Mouse (Mus musculus): ENCODE measurements around the gene Krtap16-1.

DNA sequence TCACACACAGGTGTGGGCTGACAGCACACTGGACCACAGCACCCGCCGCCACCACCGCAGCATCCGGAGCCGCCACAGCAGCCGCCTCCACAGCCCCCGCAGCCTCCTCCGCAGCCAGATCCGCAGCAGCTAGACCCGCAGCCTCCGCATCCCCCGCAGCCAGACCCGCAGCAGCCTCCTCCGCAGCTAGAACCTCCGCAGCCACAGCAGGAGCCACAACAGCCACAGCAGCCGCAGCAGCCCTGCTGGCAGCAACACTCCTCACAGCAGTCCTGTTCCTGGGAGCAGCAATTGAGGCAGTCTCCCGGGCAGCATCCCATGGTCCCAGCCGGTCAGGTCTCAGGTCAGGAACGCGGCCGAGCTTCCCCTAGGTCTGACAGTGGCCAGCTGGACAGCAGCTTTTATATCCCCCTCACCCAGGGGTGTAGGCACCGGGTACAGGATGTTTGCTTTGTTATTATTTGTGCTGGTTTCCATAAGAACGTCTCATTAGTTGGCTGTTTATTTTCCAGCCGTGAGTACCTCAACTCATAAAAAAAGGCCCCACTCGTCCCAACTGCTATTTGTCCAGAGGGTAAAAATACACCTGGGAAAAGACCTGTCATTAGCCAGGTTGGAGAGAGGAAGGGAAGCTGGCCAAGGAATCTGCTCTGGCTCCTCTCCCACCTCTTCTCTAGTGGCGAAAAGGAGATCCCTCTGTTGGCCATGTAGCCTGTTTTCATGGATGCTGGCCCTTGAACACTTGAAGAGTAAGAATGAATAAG, 7.4 kb upstream of the Krtap16-1 start, which contains the start of gene Krtap17-1:
- TF ChIP-seq POLR2A (IDR thresholded peaks at IDR 0.05; ENCODE audit: borderline replicate concordance, extremely low read depth, low read depth, low read length): no peak
- no peak for TF ChIP-seq CTCF (IDR thresholded peaks at IDR 0.05; ENCODE audit: insufficient read depth, low read length)

Measured in lung, adult 2 months (tissue).